Mouse (Mus musculus) bone marrow, adult 2 months (tissue): ENCODE results near the gene Aunip. TPM values are rescaled to one million over a fixed set of nuclear protein-coding genes. Genes with fewer than 3 reads are reported as not detected.
A peak's percentile ranks its signal among the peaks of the same experiment; 100 is the strongest.
"Not testable (repeated sequence)": the region's sequence is repeated elsewhere in the genome, so short reads cannot be mapped to it uniquely, and the experiment has no call there.

Experiments used
- H3K27ac ChIP-seq: fragments of 200-500 bp; 2 replicates; pipeline ENCODE4 v1.5.1; 2012; ENCODE audit warnings: low read depth, mild to moderate bottlenecking, control low read depth, inconsistent platforms, low read length; ENCODE audit not compliant: control insufficient read depth, poor library complexity, insufficient read depth
- H3K4me1 ChIP-seq: fragments of 200-500 bp; 2 replicates; pipeline ENCODE4 v1.6.1; 2011; ENCODE audit warnings: low read length; ENCODE audit not compliant: control insufficient read depth, insufficient read depth
- H3K4me3 ChIP-seq: fragments of 200-500 bp; replicated peaks from 2 replicates; pipeline ENCODE3; 2011; ENCODE audit warnings: mild to moderate bottlenecking, low read depth, low read length, control low read depth; ENCODE audit not compliant: control insufficient read depth
- CTCF ChIP-seq: fragments of 200-500 bp; IDR thresholded peaks from 2 replicates; pipeline ENCODE4 v1.5.1; 2011; ENCODE audit warnings: low read length, control low read depth; ENCODE audit not compliant: control insufficient read depth, insufficient read depth
- POLR2A ChIP-seq: fragments of 200-500 bp; IDR thresholded peaks from 2 replicates; pipeline ENCODE4 v1.6.1; 2011; ENCODE audit warnings: low read depth, mild to moderate bottlenecking, control low read depth, low read length, borderline replicate concordance; ENCODE audit not compliant: control insufficient read depth
- WGBS: fragments of 180-500 bp; shearing (Covaris S2); methylation state at CpG from one replicate; pipeline ENCODE4 v1.1.7; 2018; 5-methylcytosine and 5-hydroxymethylcytosine counted together
- polyA plus RNA-seq: library from polyadenylated mRNA; stranded (reverse); fragments of >200 nt; gene quantifications from 2 replicates; pipeline ENCODE4 v1.2.4, GENCODE M21; 2011; ENCODE audit warnings: low replicate concordance; ENCODE audit not compliant: missing spikeins, insufficient read depth, insufficient read length

Aunip gene
- polyA plus RNA-seq, 1 experiment = 13.9 TPM

GRCm38 (mm10) chr4:134491716-134492115 is 19.1 kb upstream of the Aunip start:
- peaks cover 7% of the 10 kb centered on the region for H3K4me1 ChIP-seq
- TF ChIP-seq POLR2A (no peak), CTCF (no peak)
- WGBS = 23% methylated on average over 6 of the region's 6 CpGs
- no peak overlapping the region for H3K27ac ChIP-seq
- H3K4me3 ChIP-seq = no peak overlapping the region

GRCm38 (mm10) chr4:134494161-134494560 is 16.6 kb upstream of the Aunip start:
- H3K4me1 ChIP-seq, H3K4me3 ChIP-seq: not testable (repeated sequence)
- 76% methylated on average over 6 of the region's 6 CpGs for whole genome bisulfite sequencing
- H3K27ac ChIP-seq = peak overlapping the region; percentile 85

DNA sequence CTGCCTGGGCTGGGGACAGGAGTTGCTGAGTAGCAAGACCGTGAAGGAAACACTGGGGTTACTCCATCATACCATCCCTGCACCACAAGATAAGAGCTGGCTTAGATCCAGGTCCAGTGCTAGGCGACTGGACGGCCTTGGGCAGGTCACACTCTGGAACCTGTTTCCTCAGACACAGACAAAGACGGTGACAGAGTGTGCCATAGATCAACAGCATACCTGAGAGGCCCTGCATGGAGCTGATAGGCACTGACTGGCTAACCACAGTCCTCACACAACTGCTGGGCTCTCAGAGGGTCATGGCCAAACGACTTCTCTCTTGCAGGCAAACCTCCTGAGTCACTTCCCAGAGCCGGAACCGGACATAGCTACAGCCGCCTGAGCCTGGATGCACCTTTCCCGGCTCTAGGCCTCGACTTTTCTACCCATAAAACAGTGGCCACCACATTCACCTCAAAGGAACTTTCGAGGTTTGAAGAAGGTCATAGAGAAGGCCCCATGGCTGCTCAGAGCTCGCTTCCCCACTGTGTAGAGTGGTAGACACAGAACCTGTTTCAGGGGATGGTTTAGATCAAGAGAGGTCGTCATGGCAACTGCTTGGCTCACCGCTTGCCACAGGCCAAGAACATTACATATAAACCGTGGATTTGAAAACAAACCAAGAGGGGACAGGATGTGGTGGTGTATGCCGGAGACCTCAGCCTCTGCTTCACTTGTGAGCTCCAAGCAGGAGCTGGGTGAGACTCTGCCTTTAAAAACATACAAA is 15.8 kb upstream of the Aunip start:
- H3K4me1 ChIP-seq = peaks cover 7% of the 10 kb centered on the region
- H3K4me3 ChIP-seq = no peak overlapping the region
- peak overlapping the region; percentile 85 for H3K27ac ChIP-seq
- WGBS = 3% methylated on average over 16 of the region's 16 CpGs
- no peak for TF ChIP-seq POLR2A
- 0 out of 2 replicates have a peak, but pooled peaks have one; percentile 6 for TF ChIP-seq CTCF

GRCm38 (mm10) chr4:134495546-134495923 is 15.3 kb upstream of the Aunip start:
- Histone ChIP-seq H3K4me1 (peaks cover 7% of the 10 kb centered on the region), H3K27ac (peak overlapping the region; percentile 85), H3K4me3 (no peak overlapping the region)
- TF ChIP-seq POLR2A (no peak), CTCF (no peak)
- 52% methylated on average over 5 of the region's 5 CpGs for WGBS

GRCm38 (mm10) chr4:134496595-134497210 is 14.1 kb upstream of the Aunip start, which contains the start of gene Paqr7:
TSS of gene Paqr7 (plus strand) at chr4:134496697.
- Histone ChIP-seq H3K27ac (peak within 1 kb of the TSS; percentile 85), H3K4me3 (peak within 1 kb of the TSS; percentile 69), H3K4me1 (peaks cover 7% of the 10 kb centered on the region)
- no peak for TF ChIP-seq CTCF
- TF ChIP-seq POLR2A = peak; percentile 58; the same call in 1 of the 2 replicates
- under 1% methylated on average over 35 of the region's 35 CpGs for WGBS

- peak overlapping the region; percentile 69 for H3K4me3 ChIP-seq
- H3K27ac ChIP-seq = peak overlapping the region; percentile 85
- H3K4me1 ChIP-seq = peaks cover 7% of the 10 kb centered on the region
- TF ChIP-seq CTCF (no peak), POLR2A (no peak)
- 3% methylated on average over 6 of the region's 6 CpGs for WGBS
These were observed 13.6 kb upstream of the Aunip start for GRCm38 (mm10) chr4:134497223-134497622.

- peak overlapping the region; percentile 85 for H3K27ac ChIP-seq
- 43% methylated on average over 12 of the region's 12 CpGs for WGBS
- H3K4me3 ChIP-seq = peak overlapping the region; percentile 69
- peaks cover 7% of the 10 kb centered on the region for H3K4me1 ChIP-seq
- TF ChIP-seq CTCF = no peak
These were observed 12.6 kb upstream of the Aunip start for GRCm38 (mm10) chr4:134497986-134498731.

DNA sequence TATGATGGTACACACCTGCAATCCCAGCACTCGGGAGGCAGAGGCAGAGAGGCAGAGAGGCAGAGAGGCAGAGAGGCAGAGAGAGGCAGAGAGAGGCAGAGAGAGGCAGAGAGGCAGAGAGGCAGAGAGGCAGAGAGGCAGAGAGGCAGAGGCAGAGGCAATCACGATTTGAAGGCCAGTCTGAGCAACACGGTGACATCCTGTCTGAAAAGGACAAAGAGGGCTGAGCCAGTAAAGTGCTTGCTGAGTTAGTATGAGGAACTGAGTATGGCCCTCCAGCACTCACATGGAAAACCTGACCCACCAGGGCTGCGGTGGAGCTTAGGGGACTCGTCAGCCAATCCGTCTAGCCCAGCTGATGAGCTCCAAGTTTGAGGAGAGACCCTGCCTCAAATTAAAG is 11.8 kb upstream of the Aunip start:
- not testable (repeated sequence) for H3K4me3 ChIP-seq, H3K27ac ChIP-seq, H3K4me1 ChIP-seq
- 51% methylated on average over 6 of the region's 6 CpGs for WGBS
